Mouse (Mus musculus) hindbrain, embryonic 14.5 days (tissue): Measurements from ENCODE around the gene Irf8. TPM values are rescaled to one million over a fixed set of nuclear protein-coding genes. Genes with fewer than 3 reads are reported as not detected.
"Not testable (repeated sequence)": the region's sequence is repeated elsewhere in the genome, so short reads cannot be mapped to it uniquely, and the experiment has no call there.

ENCODE experiments used
- ATAC-seq: fragments of 200-750 bp; cut with Nextera tagmentation; 2 replicates; pipeline ENCODE4 v1.8.0; 2017; ENCODE audit warnings: moderate number of reproducible peaks, mild to moderate bottlenecking, moderate TSS enrichment, moderate library complexity; ENCODE audit not compliant: low FRiP score
- DNase-seq: peaks from one replicate; pipeline ENCODE4 v3.0.0-alpha.2; 2015; ENCODE audit warnings: low spot score
- H3K27ac ChIP-seq: fragments of 300-500 bp; sonication (generic); 2 replicates; pipeline ENCODE4 v1.5.1; 2014; ENCODE audit warnings: mild to moderate bottlenecking, moderate library complexity
- H3K27me3 ChIP-seq: fragments of 300-500 bp; sonication (generic); 2 replicates; pipeline ENCODE4 v1.6.1; 2014; ENCODE audit warnings: mild to moderate bottlenecking, low read length, mixed read lengths; ENCODE audit not compliant: control insufficient read depth, insufficient read depth
- H3K36me3 ChIP-seq: fragments of 300-500 bp; sonication (generic); replicated peaks from 2 replicates; pipeline ENCODE4 v1.6.1; 2014; ENCODE audit not compliant: control insufficient read depth, insufficient read depth
- H3K4me1 ChIP-seq: fragments of 300-500 bp; sonication (generic); replicated peaks from 2 replicates; pipeline ENCODE4 v1.6.1; 2014; ENCODE audit warnings: antibody characterized with exemption, low read length, mixed read lengths; ENCODE audit not compliant: control insufficient read depth, insufficient read depth
- H3K4me2 ChIP-seq: fragments of 300-500 bp; sonication (generic); replicated peaks from 2 replicates; pipeline ENCODE4 v1.6.1; 2014; ENCODE audit warnings: mild to moderate bottlenecking, moderate library complexity
- H3K4me3 ChIP-seq: fragments of 300-500 bp; sonication (generic); replicated peaks from 2 replicates; pipeline ENCODE4 v1.5.1; 2014; ENCODE audit warnings: mild to moderate bottlenecking, low read length
- H3K9ac ChIP-seq: fragments of 300-500 bp; sonication (generic); 2 replicates; pipeline ENCODE4 v1.6.1; 2014
- H3K9me3 ChIP-seq: fragments of 300-500 bp; sonication (generic); 2 replicates; pipeline ENCODE4 v1.6.1; 2016; ENCODE audit warnings: low read length; ENCODE audit not compliant: control insufficient read depth
- WGBS: fragments of 180-500 bp; shearing (Covaris S2); extraction: QIAGEN DNeasy Blood & Tissue Kit; methylation state at CpG from one replicate; pipeline ENCODE4 v1.1.7; 2014; 5-methylcytosine and 5-hydroxymethylcytosine counted together
- polyA plus RNA-seq: library from polyadenylated mRNA; unstranded; fragments of >200 nt; fragmentation: Nextera tagmentation; extraction: Ambion mirVana; gene quantifications from 2 replicates; pipeline ENCODE4 v1.2.1, GENCODE M21; 2014

Irf8 gene
- polyA plus RNA-seq, 1 experiment from 2014 or later: 5.1 TPM

- DNase-seq (no peak), ATAC-seq (no peak)
- H3K4me3 ChIP-seq: no peak overlapping the region
- no peak overlapping the region for H3K27ac ChIP-seq
- 85% methylated on average over 6 of the region's 6 CpGs for WGBS
- H3K4me1 ChIP-seq: no peaks in the 10 kb centered on the region
- H3K9me3 ChIP-seq: no peaks in the 10 kb centered on the region
- no peak overlapping the region for H3K9ac ChIP-seq
- no peaks in the 10 kb centered on the region for H3K36me3 ChIP-seq
- H3K4me2 ChIP-seq: no peak overlapping the region
- no peaks in the 10 kb centered on the region for H3K27me3 ChIP-seq
These were observed 21.0 kb upstream of the Irf8 start for GRCm38 (mm10) chr8:120715200-120715599.

- H3K27me3 ChIP-seq: no peaks in the 10 kb centered on the region
- ATAC-seq: no peak
- no peak overlapping the region for H3K4me3 ChIP-seq
- no peaks in the 10 kb centered on the region for H3K36me3 ChIP-seq
- H3K4me1 ChIP-seq: no peaks in the 10 kb centered on the region
- H3K9me3 ChIP-seq: no peaks in the 10 kb centered on the region
- no peak overlapping the region for H3K27ac ChIP-seq
- WGBS: 85% methylated on average over 15 of the region's 15 CpGs
- no peak overlapping the region for H3K9ac ChIP-seq
- no peak for DNase-seq
- H3K4me2 ChIP-seq: no peak overlapping the region
These were observed 20.0 kb upstream of the Irf8 start for GRCm38 (mm10) chr8:120715996-120716680.

GRCm38 (mm10) chr8:120719586-120720236 is 16.4 kb upstream of the Irf8 start:
- ATAC-seq (no peak), DNase-seq (no peak)
- Histone ChIP-seq H3K27ac (no peak overlapping the region), H3K9me3 (no peaks in the 10 kb centered on the region), H3K4me3 (no peak overlapping the region), H3K4me1 (no peaks in the 10 kb centered on the region), H3K4me2 (no peak overlapping the region), H3K9ac (no peak overlapping the region), H3K27me3 (no peaks in the 10 kb centered on the region), H3K36me3 (no peaks in the 10 kb centered on the region)
- 74% methylated on average over 19 of the region's 19 CpGs for WGBS

- H3K27ac ChIP-seq: no peak overlapping the region
- WGBS: 68% methylated on average over 6 of the region's 6 CpGs
- ATAC-seq (no peak), DNase-seq (no peak)
- H3K4me2 ChIP-seq: no peak overlapping the region
- H3K4me3 ChIP-seq: no peak overlapping the region
- no peaks in the 10 kb centered on the region for H3K27me3 ChIP-seq
- no peaks in the 10 kb centered on the region for H3K36me3 ChIP-seq
- H3K9me3 ChIP-seq: no peaks in the 10 kb centered on the region
- H3K9ac ChIP-seq: no peak overlapping the region
- H3K4me1 ChIP-seq: no peaks in the 10 kb centered on the region
These were observed 13.1 kb upstream of the Irf8 start for GRCm38 (mm10) chr8:120723025-120723424.

- H3K36me3 ChIP-seq, ATAC-seq, H3K9me3 ChIP-seq, H3K9ac ChIP-seq, H3K27me3 ChIP-seq, H3K27ac ChIP-seq, H3K4me3 ChIP-seq, DNase-seq, H3K4me2 ChIP-seq, H3K4me1 ChIP-seq: not testable (repeated sequence)
- WGBS: 88% methylated on average over 2 of the region's 4 CpGs
These were observed 12.1 kb upstream of the Irf8 start for GRCm38 (mm10) chr8:120724096-120724495.

GRCm38 (mm10) chr8:120724816-120725575 is 11.2 kb upstream of the Irf8 start:
- no peak for DNase-seq
- 81% methylated on average over 17 of the region's 17 CpGs for WGBS
- H3K27me3 ChIP-seq: no peaks in the 10 kb centered on the region
- no peak overlapping the region for H3K27ac ChIP-seq
- H3K4me2 ChIP-seq: no peak overlapping the region
- no peaks in the 10 kb centered on the region for H3K9me3 ChIP-seq
- no peak overlapping the region for H3K4me3 ChIP-seq
- H3K9ac ChIP-seq: no peak overlapping the region
- no peak for ATAC-seq
- no peaks in the 10 kb centered on the region for H3K4me1 ChIP-seq
- no peaks in the 10 kb centered on the region for H3K36me3 ChIP-seq

- Histone ChIP-seq H3K36me3 (no peaks in the 10 kb centered on the region), H3K9ac (no peak overlapping the region), H3K27me3 (no peaks in the 10 kb centered on the region), H3K4me3 (no peak overlapping the region), H3K9me3 (no peaks in the 10 kb centered on the region), H3K4me1 (no peaks in the 10 kb centered on the region), H3K27ac (no peak overlapping the region), H3K4me2 (no peak overlapping the region)
- DNase-seq (no peak), ATAC-seq (no peak)
- 90% methylated on average over 5 of the region's 5 CpGs for WGBS
These were observed 10.6 kb upstream of the Irf8 start for GRCm38 (mm10) chr8:120725576-120725950.

- Histone ChIP-seq H3K27ac (no peak overlapping the region), H3K4me3 (no peak overlapping the region), H3K9ac (no peak overlapping the region), H3K9me3 (no peaks in the 10 kb centered on the region), H3K4me1 (no peaks in the 10 kb centered on the region), H3K4me2 (no peak overlapping the region), H3K36me3 (no peaks in the 10 kb centered on the region), H3K27me3 (no peaks in the 10 kb centered on the region)
- DNase-seq (no peak), ATAC-seq (no peak)
- 83% methylated on average over 5 of the region's 5 CpGs for WGBS
These were observed 10.1 kb upstream of the Irf8 start for GRCm38 (mm10) chr8:120726051-120726450.

- no peak for DNase-seq
These were observed 7.5 kb upstream of the Irf8 start for GRCm38 (mm10) chr8:120728488-120729160.

More at GRCm38 (mm10) chr8:120728488-120729160, 7.5 kb upstream of the Irf8 start:
- Histone ChIP-seq H3K27ac (no peak overlapping the region), H3K4me3 (no peak overlapping the region), H3K27me3 (0 out of 2 replicates have a peak, but pooled peaks cover 7% of the 10 kb centered on the region), H3K9ac (no peak overlapping the region), H3K4me1 (no peaks in the 10 kb centered on the region), H3K4me2 (no peak overlapping the region), H3K36me3 (no peaks in the 10 kb centered on the region), H3K9me3 (no peaks in the 10 kb centered on the region)
- 85% methylated on average over 9 of the region's 9 CpGs for WGBS
- ATAC-seq: no peak
